Mouse (Mus musculus): ENCODE results near the gene 5730596B20Rik.

DNA sequence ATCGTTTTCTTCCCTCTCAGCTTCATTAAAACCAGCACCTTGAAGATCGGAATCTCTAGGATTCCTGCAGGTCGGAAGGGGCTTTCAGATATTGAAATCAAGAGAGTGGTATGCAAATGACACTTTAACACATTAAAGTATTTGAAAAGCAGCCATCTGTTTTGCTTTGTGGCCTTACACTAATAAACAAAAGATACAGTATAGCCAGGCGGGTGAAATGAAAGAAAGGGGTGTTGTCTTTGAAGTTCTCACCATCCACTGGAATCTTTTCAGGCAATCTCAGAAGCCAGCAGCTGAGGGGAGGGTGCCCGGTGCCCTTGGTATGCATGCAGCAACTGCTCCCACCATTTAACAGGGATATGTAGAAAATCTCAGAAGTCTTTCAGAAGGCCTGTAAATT lies 23.3 kb upstream of the 5730596B20Rik start:
- TF ChIP-seq POU5F1 (IDR thresholded peaks at IDR 0.05; ENCODE audit: borderline replicate concordance, low read length) (no peak), CTCF (conservative IDR thresholded peaks at IDR 0.05; ENCODE audit: low read length) (no peak), NANOG (IDR thresholded peaks at IDR 0.05; ENCODE audit: borderline replicate concordance, low read length) (peak; percentile 43; the same call in 1 of the 2 replicates)
